Mouse (Mus musculus) forebrain, embryonic 12.5 days (tissue): ENCODE data around the gene Pitpnc1. TPM values are rescaled to one million over a fixed set of nuclear protein-coding genes. Genes with fewer than 3 reads are reported as not detected.

Experiments
- ATAC-seq: fragments of 200-750 bp; cut with Nextera tagmentation; 2 replicates; pipeline ENCODE4 v1.8.0; 2017; ENCODE audit warnings: moderate TSS enrichment; ENCODE audit not compliant: low FRiP score
- H3K27ac ChIP-seq: fragments of 300-500 bp; sonication (generic); 2 replicates; pipeline ENCODE4 v1.5.1; 2016; ENCODE audit warnings: mild to moderate bottlenecking
- H3K27me3 ChIP-seq: fragments of 300-500 bp; sonication (generic); 2 replicates; pipeline ENCODE4 v1.6.1; 2016; ENCODE audit warnings: mild to moderate bottlenecking
- H3K36me3 ChIP-seq: fragments of 300-500 bp; sonication (generic); replicated peaks from 2 replicates; pipeline ENCODE4 v1.6.1; 2016; ENCODE audit warnings: mild to moderate bottlenecking
- H3K4me1 ChIP-seq: fragments of 300-500 bp; sonication (generic); 2 replicates; pipeline ENCODE4 v1.6.1; 2016
- H3K4me2 ChIP-seq: fragments of 300-500 bp; sonication (generic); 2 replicates; pipeline ENCODE4 v1.6.1; 2016; ENCODE audit warnings: mild to moderate bottlenecking, moderate library complexity
- H3K4me3 ChIP-seq: fragments of 300-500 bp; sonication (generic); replicated peaks from 2 replicates; pipeline ENCODE4 v1.5.1; 2016; ENCODE audit warnings: mild to moderate bottlenecking
- H3K9ac ChIP-seq: fragments of 300-500 bp; sonication (generic); 2 replicates; pipeline ENCODE4 v1.6.1; 2016; ENCODE audit warnings: mild to moderate bottlenecking
- H3K9me3 ChIP-seq: fragments of 300-500 bp; sonication (generic); 2 replicates; pipeline ENCODE4 v1.6.1; 2016
- WGBS: fragments of 180-500 bp; shearing (Covaris S2); methylation state at CpG from one replicate; pipeline ENCODE4 v1.1.7; 2016; 5-methylcytosine and 5-hydroxymethylcytosine counted together
- polyA plus RNA-seq: library from polyadenylated mRNA; unstranded; fragments of >200 nt; fragmentation: Nextera tagmentation; extraction: Ambion mirVana; gene quantifications from 2 replicates; pipeline ENCODE4 v1.2.1, GENCODE M21; 2016

The Pitpnc1 gene
- polyA plus RNA-seq, 1 experiment from 2014 or later: 34.7 TPM

GRCm38 (mm10) chr11:107447915-107448314, 22.6 kb downstream of the Pitpnc1 start:
- ATAC-seq: no peak

GRCm38 (mm10) chr11:107447349-107447748, 23.1 kb downstream of the Pitpnc1 start:
- 83% methylated on average over 5 of the region's 5 CpGs for WGBS

More at GRCm38 (mm10) chr11:107447915-107448314, 22.6 kb downstream of the Pitpnc1 start:
- 0 out of 2 replicates have a peak, but pooled peaks cover 3% of the 10 kb centered on the region for H3K4me1 ChIP-seq
- H3K9ac ChIP-seq: no peak overlapping the region
- no peaks in the 10 kb centered on the region for H3K9me3 ChIP-seq
- H3K36me3 ChIP-seq: 0 out of 2 replicates have a peak, but pooled peaks cover 4% of the 10 kb centered on the region
- no peaks in the 10 kb centered on the region for H3K27me3 ChIP-seq
- no peak overlapping the region for H3K4me3 ChIP-seq
- H3K27ac ChIP-seq: no peak overlapping the region
- H3K4me2 ChIP-seq: no peak overlapping the region
- 90% methylated on average over 9 of the region's 9 CpGs for WGBS

GRCm38 (mm10) chr11:107446650-107447049, 23.8 kb downstream of the Pitpnc1 start:
- Histone ChIP-seq H3K4me2 (no peak overlapping the region), H3K36me3 (0 out of 2 replicates have a peak, but pooled peaks cover under 1% of the 10 kb centered on the region), H3K9ac (no peak overlapping the region), H3K27me3 (no peaks in the 10 kb centered on the region), H3K27ac (no peak overlapping the region), H3K4me3 (no peak overlapping the region), H3K9me3 (no peaks in the 10 kb centered on the region), H3K4me1 (0 out of 2 replicates have a peak, but pooled peaks cover 3% of the 10 kb centered on the region)
- WGBS: 80% methylated on average over 6 of the region's 6 CpGs
- ATAC-seq: no peak

More at GRCm38 (mm10) chr11:107447349-107447748, 23.1 kb downstream of the Pitpnc1 start:
- H3K4me2 ChIP-seq: no peak overlapping the region
- H3K36me3 ChIP-seq: 0 out of 2 replicates have a peak, but pooled peaks cover 4% of the 10 kb centered on the region
- H3K9ac ChIP-seq: no peak overlapping the region
- ATAC-seq: no peak
- H3K9me3 ChIP-seq: no peaks in the 10 kb centered on the region
- H3K4me1 ChIP-seq: 0 out of 2 replicates have a peak, but pooled peaks cover 3% of the 10 kb centered on the region
- no peaks in the 10 kb centered on the region for H3K27me3 ChIP-seq
- H3K4me3 ChIP-seq: no peak overlapping the region
- no peak overlapping the region for H3K27ac ChIP-seq

- ATAC-seq: no peak
- H3K36me3 ChIP-seq: no peaks in the 10 kb centered on the region
- no peaks in the 10 kb centered on the region for H3K27me3 ChIP-seq
- H3K4me1 ChIP-seq: 0 out of 2 replicates have a peak, but pooled peaks cover 3% of the 10 kb centered on the region
- no peaks in the 10 kb centered on the region for H3K9me3 ChIP-seq
- 92% methylated on average over 3 of the region's 3 CpGs for WGBS
- H3K27ac ChIP-seq: no peak overlapping the region
- H3K4me2 ChIP-seq: no peak overlapping the region
- H3K4me3 ChIP-seq: no peak overlapping the region
- H3K9ac ChIP-seq: no peak overlapping the region
These were observed 24.8 kb downstream of the Pitpnc1 start for GRCm38 (mm10) chr11:107445683-107446082.

GRCm38 (mm10) chr11:107443121-107444095, 27.1 kb downstream of the Pitpnc1 start:
- Histone ChIP-seq H3K9me3 (peaks cover 1% of the 10 kb centered on the region; the same call in 1 of the 2 replicates), H3K36me3 (no peaks in the 10 kb centered on the region), H3K27me3 (no peaks in the 10 kb centered on the region), H3K9ac (no peak overlapping the region), H3K4me2 (no peak overlapping the region), H3K27ac (no peak overlapping the region), H3K4me3 (no peak overlapping the region), H3K4me1 (0 out of 2 replicates have a peak, but pooled peaks cover 3% of the 10 kb centered on the region)
- no peak for ATAC-seq
- 87% methylated on average over 12 of the region's 12 CpGs for WGBS

DNA sequence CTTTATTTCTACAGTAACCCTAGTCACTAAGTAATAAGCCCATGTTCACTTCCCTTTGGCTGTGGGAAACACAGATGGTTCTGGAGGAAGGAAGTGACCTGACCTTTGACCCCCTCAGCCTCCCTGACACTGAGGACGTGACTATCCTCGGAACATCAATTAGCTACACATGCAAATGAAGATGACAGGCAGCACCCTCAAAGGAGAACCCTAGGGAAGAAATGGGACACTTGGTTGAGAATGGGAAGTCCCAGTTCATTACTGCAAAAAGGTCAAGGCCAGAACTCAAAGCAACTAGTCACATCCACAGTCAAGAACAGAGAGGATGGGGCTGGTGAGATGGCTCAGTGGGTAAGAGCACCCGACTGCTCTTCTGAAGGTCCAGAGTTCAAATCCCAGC, 29.4 kb downstream of the Pitpnc1 start:
- no peak for ATAC-seq
- Histone ChIP-seq H3K9me3 (peaks cover 3% of the 10 kb centered on the region), H3K4me1 (no peaks in the 10 kb centered on the region), H3K4me3 (no peak overlapping the region), H3K4me2 (no peak overlapping the region), H3K36me3 (no peaks in the 10 kb centered on the region), H3K27me3 (no peaks in the 10 kb centered on the region), H3K9ac (no peak overlapping the region), H3K27ac (no peak overlapping the region)
- 66% methylated on average over 3 of the region's 3 CpGs for WGBS

DNA sequence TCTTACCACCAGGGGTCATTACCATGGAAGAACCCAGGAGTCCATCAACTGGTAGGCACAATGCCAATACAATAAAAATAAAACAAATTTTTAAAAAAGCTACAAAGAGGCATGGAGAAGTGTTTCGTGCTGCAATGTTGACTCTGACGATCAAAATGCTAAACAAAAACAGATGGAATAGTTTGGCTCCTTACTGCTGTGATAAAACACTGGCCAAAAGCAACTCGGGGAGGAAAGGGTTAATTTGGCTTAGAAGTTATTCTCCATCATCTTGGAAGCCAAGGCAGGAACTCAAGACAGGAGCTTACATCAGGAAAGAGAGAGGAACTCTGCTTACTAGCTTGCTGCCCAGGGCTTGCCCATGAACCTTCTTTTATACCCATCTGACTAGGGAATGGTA, 32.4 kb downstream of the Pitpnc1 start:
- no peaks in the 10 kb centered on the region for H3K27me3 ChIP-seq
- peaks cover 3% of the 10 kb centered on the region for H3K9me3 ChIP-seq
- H3K9ac ChIP-seq: no peak overlapping the region
- ATAC-seq: no peak
- no peak overlapping the region for H3K4me2 ChIP-seq
- no peak overlapping the region for H3K4me3 ChIP-seq
- peaks cover 3% of the 10 kb centered on the region for H3K4me1 ChIP-seq
- WGBS: 90% methylated on average over 3 of the region's 3 CpGs
- H3K27ac ChIP-seq: no peak overlapping the region
- no peaks in the 10 kb centered on the region for H3K36me3 ChIP-seq

DNA sequence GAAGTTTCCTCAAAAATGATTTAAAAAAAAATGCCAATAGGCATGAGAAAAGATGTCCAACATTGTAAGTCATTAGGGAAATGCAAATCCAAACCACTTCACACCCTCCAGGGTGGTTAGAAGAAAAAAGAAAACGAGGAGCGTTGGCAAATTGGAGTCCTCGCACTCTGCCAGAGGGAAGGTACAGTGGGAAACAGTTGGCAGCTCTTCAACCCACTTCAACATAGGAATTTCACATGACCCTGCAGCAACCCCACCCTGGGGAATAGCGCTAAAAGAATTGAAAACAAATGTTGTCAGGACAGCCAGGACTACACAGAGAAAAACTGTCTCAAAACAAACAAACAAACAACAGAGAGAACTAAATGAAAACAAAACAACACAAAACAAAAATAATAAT, 32.8 kb downstream of the Pitpnc1 start:
- H3K4me1 ChIP-seq: peaks cover 7% of the 10 kb centered on the region
- ATAC-seq: no peak
- H3K36me3 ChIP-seq: no peaks in the 10 kb centered on the region
- 57% methylated on average over 4 of the region's 4 CpGs for WGBS
- no peak overlapping the region for H3K4me3 ChIP-seq
- no peak overlapping the region for H3K27ac ChIP-seq
- H3K27me3 ChIP-seq: no peaks in the 10 kb centered on the region
- H3K9ac ChIP-seq: no peak overlapping the region
- peaks cover 3% of the 10 kb centered on the region for H3K9me3 ChIP-seq
- no peak overlapping the region for H3K4me2 ChIP-seq

GRCm38 (mm10) chr11:107435776-107436449, 34.6 kb downstream of the Pitpnc1 start:
- no peak overlapping the region for H3K9ac ChIP-seq
- 92% methylated on average over 6 of the region's 6 CpGs for WGBS
- H3K36me3 ChIP-seq: no peaks in the 10 kb centered on the region
- no peak overlapping the region for H3K4me3 ChIP-seq
- ATAC-seq: no peak
- peaks cover 3% of the 10 kb centered on the region for H3K9me3 ChIP-seq
- no peak overlapping the region for H3K27ac ChIP-seq
- peaks cover 10% of the 10 kb centered on the region for H3K4me1 ChIP-seq
- no peaks in the 10 kb centered on the region for H3K27me3 ChIP-seq
- no peak overlapping the region for H3K4me2 ChIP-seq

DNA sequence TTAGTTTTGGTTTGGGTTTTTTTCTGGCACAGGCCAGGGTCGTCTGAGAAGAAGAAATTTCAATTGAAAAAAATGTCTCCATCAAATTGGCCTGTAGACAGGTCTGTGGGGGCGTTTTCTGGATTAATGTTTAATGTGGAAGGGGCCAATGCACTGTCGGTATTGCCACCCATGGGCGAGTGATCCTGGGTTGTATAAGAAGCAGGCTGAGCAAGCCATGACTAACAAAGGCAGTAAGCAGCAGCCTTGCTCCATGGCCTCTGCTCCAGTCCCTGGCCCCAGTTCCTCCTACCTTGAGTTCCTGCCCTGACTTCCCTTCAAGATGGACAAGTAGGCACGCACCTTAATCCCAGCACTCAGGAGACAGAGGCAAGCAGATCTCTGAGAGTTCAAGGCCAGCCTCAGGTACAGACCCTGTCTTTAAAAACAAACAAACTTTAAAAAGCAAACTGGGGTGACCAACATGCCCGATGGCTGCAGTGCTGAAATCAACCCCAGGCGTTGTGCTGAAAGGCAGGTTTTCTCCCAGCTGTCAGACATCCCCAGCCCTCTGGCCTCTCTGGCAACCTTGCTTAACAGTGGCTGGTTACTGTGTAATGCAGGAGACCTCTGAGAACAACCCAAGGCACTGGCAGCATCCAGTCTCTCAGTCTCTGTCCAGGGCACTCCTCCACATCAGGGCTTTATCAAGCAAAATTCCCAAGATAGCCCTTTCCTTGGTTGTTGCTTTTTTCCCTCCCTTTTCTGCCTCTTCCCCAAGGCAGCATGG, 39.1 kb downstream of the Pitpnc1 start:
- peaks cover 10% of the 10 kb centered on the region for H3K4me1 ChIP-seq
- WGBS: 92% methylated on average over 7 of the region's 7 CpGs
- no peak overlapping the region for H3K4me2 ChIP-seq
- H3K9me3 ChIP-seq: no peaks in the 10 kb centered on the region
- H3K9ac ChIP-seq: no peak overlapping the region
- H3K27ac ChIP-seq: no peak overlapping the region
- H3K27me3 ChIP-seq: no peaks in the 10 kb centered on the region
- ATAC-seq: no peak
- H3K4me3 ChIP-seq: no peak overlapping the region
- no peaks in the 10 kb centered on the region for H3K36me3 ChIP-seq

GRCm38 (mm10) chr11:107428011-107428410, 42.5 kb downstream of the Pitpnc1 start:
- Histone ChIP-seq H3K9me3 (no peaks in the 10 kb centered on the region), H3K27ac (no peak overlapping the region), H3K36me3 (no peaks in the 10 kb centered on the region), H3K4me2 (no peak overlapping the region), H3K9ac (no peak overlapping the region), H3K4me1 (peaks cover 9% of the 10 kb centered on the region), H3K4me3 (no peak overlapping the region), H3K27me3 (no peaks in the 10 kb centered on the region)
- WGBS: 95% methylated on average over 10 of the region's 10 CpGs
- no peak for ATAC-seq

GRCm38 (mm10) chr11:107424176-107424575, 46.3 kb downstream of the Pitpnc1 start:
- 82% methylated on average over 12 of the region's 12 CpGs for WGBS
- ATAC-seq: no peak
- H3K9ac ChIP-seq: no peak overlapping the region
- no peaks in the 10 kb centered on the region for H3K27me3 ChIP-seq
- no peaks in the 10 kb centered on the region for H3K36me3 ChIP-seq
- no peak overlapping the region for H3K27ac ChIP-seq
- H3K4me3 ChIP-seq: no peak overlapping the region
- no peaks in the 10 kb centered on the region for H3K9me3 ChIP-seq
- peaks cover 22% of the 10 kb centered on the region for H3K4me1 ChIP-seq
- no peak overlapping the region for H3K4me2 ChIP-seq
